Mouse (Mus musculus) brown adipose tissue, adult 24 weeks (tissue): ENCODE results near the gene Bysl. TPM values are rescaled to one million over a fixed set of nuclear protein-coding genes. Genes with fewer than 3 reads are reported as not detected.

ENCODE experiments used
- H3K27ac ChIP-seq: fragments of 200-500 bp; replicated peaks from 2 replicates; pipeline ENCODE4 v1.5.1; 2012; ENCODE audit warnings: low read depth, mild to moderate bottlenecking, low read length
- H3K4me1 ChIP-seq: fragments of 200-500 bp; 2 replicates; pipeline ENCODE4 v1.6.1; 2012; ENCODE audit warnings: low read length, mixed read lengths; ENCODE audit not compliant: control insufficient read depth, insufficient read depth, insufficient read length
- H3K4me3 ChIP-seq: fragments of 200-500 bp; 2 replicates; pipeline ENCODE4 v1.5.1; 2012; ENCODE audit warnings: low read depth, mild to moderate bottlenecking, low read length, moderate library complexity; ENCODE audit not compliant: insufficient read depth
- polyA plus RNA-seq: library from polyadenylated mRNA; stranded (reverse); fragments of >200 nt; gene quantifications from 2 replicates; pipeline ENCODE4 v1.2.4, GENCODE M21; 2012; ENCODE audit not compliant: missing spikeins, insufficient read depth, insufficient read length

Bysl gene
- polyA plus RNA-seq, 1 experiment, result 8.6 TPM

GRCm38 (mm10) chr17:47554621-47555020, 56.7 kb downstream of the Bysl start:
- Histone ChIP-seq H3K4me1 (no peaks in the 10 kb centered on the region), H3K4me3 (no peak overlapping the region), H3K27ac (no peak overlapping the region)

- Histone ChIP-seq H3K4me3 (no peak overlapping the region), H3K4me1 (no peaks in the 10 kb centered on the region), H3K27ac (no peak overlapping the region)
These were observed 58.3 kb downstream of the Bysl start for GRCm38 (mm10) chr17:47552994-47553393.

GRCm38 (mm10) chr17:47551049-47551448, 60.2 kb downstream of the Bysl start:
- Histone ChIP-seq H3K4me3 (no peak overlapping the region), H3K4me1 (no peaks in the 10 kb centered on the region), H3K27ac (no peak overlapping the region)

Other genes with a start within 250 kb of the Bysl start
- 81.5 and 85.6 TPM in 2 replicates for gene Mrps10, start 242.6 kb downstream of the Bysl start, polyA plus RNA-seq
- gene Guca1b, start 226.1 kb downstream of the Bysl start, polyA plus RNA-seq, result not detected in 2 replicates
- not detected in 2 replicates for gene Guca1a, start 210.9 kb downstream of the Bysl start, polyA plus RNA-seq
- gene AI661453, start 174.9 kb downstream of the Bysl start, polyA plus RNA-seq, result 0.48 TPM in 1 of 2 replicates, not detected in the other
- not detected in 2 replicates for gene 1700001C19Rik, start 174.1 kb downstream of the Bysl start, polyA plus RNA-seq
- 6.8 and 8.9 TPM in 2 replicates for gene Taf8, start 109.2 kb downstream of the Bysl start, polyA plus RNA-seq
- gene Ccnd3, start 106.4 kb downstream of the Bysl start, polyA plus RNA-seq, result 40.4 and 48.4 TPM in 2 replicates
- 10.7 and 18.0 TPM in 2 replicates for gene Med20, start 90 bp upstream of the Bysl start, polyA plus RNA-seq
- gene Gm20517, start 97 bp upstream of the Bysl start, polyA plus RNA-seq, result 1.2 and 5.0 TPM in 2 replicates
- 2.1 and 3.3 TPM in 2 replicates for gene Usp49, start 19.2 kb upstream of the Bysl start, polyA plus RNA-seq
- 306 and 307 TPM in 2 replicates for gene Tomm6, start 76.9 kb upstream of the Bysl start, polyA plus RNA-seq
- 1.3 and 3.4 TPM in 2 replicates for gene Frs3, start 77.5 kb upstream of the Bysl start, polyA plus RNA-seq
- 1.3 TPM in 1 of 2 replicates, not detected in the other for gene Gm21981, start 83.0 kb upstream of the Bysl start, polyA plus RNA-seq
- 3.5 and 3.6 TPM in 2 replicates for gene Prickle4, start 83.2 kb upstream of the Bysl start, polyA plus RNA-seq
- not detected in 2 replicates for gene Pgc, start 115.3 kb upstream of the Bysl start, polyA plus RNA-seq
- 8.7 and 14.8 TPM in 2 replicates for gene Tfeb, start 125.5 kb upstream of the Bysl start, polyA plus RNA-seq
- not detected in 2 replicates for gene Mdfi, start 223.2 kb upstream of the Bysl start, polyA plus RNA-seq